Mouse (Mus musculus) T-helper 2 cell (primary cell): ENCODE data around the gene Scaf11.

Experiments used
- in situ Hi-C: fragments of 300-600 bp; cut with MboI, MseI; formaldehyde crosslinking; loops from one replicate; pipeline ENCODE4 v1.15.1; 2025; ENCODE audit warnings: high pct_unique_total_duplicates

The Scaf11 gene

GRCm38 (mm10) chr15:96405548-96405947 is 55.1 kb downstream of the Scaf11 start:
- in situ Hi-C loops = no loop called here

- in situ Hi-C loops = no loop called here
Measured at GRCm38 (mm10) chr15:96398333-96398732, 62.3 kb downstream of the Scaf11 start.

GRCm38 (mm10) chr15:96396641-96397344 is 63.9 kb downstream of the Scaf11 start:
- in situ Hi-C loops = no loop called here

GRCm38 (mm10) chr15:96395071-96395470 is 65.6 kb downstream of the Scaf11 start:
- in situ Hi-C loops = no loop called here

GRCm38 (mm10) chr15:96392878-96393277 is 67.8 kb downstream of the Scaf11 start:
- in situ Hi-C loops = no loop called here

GRCm38 (mm10) chr15:96388565-96388964 is 72.1 kb downstream of the Scaf11 start:
- in situ Hi-C loops = no loop called here

GRCm38 (mm10) chr15:96382223-96382622 is 78.4 kb downstream of the Scaf11 start:
- in situ Hi-C loops = no loop called here

GRCm38 (mm10) chr15:96377701-96378100 is 82.9 kb downstream of the Scaf11 start:
- in situ Hi-C loops = no loop called here

GRCm38 (mm10) chr15:96377263-96377662 is 83.4 kb downstream of the Scaf11 start:
- in situ Hi-C loops = no loop called here

- in situ Hi-C loops = no loop called here
Measured at GRCm38 (mm10) chr15:96376214-96376613, 84.4 kb downstream of the Scaf11 start.

GRCm38 (mm10) chr15:96373161-96373560 is 87.5 kb downstream of the Scaf11 start:
- in situ Hi-C loops = no loop called here

GRCm38 (mm10) chr15:96372628-96373027 is 88.0 kb downstream of the Scaf11 start:
- in situ Hi-C loops = no loop called here

GRCm38 (mm10) chr15:96371311-96371710 is 89.3 kb downstream of the Scaf11 start:
- in situ Hi-C loops = no loop called here

- in situ Hi-C loops = no loop called here
Measured at GRCm38 (mm10) chr15:96366176-96366963, 94.3 kb downstream of the Scaf11 start.

- in situ Hi-C loops = no loop called here
Measured at GRCm38 (mm10) chr15:96365351-96365750, 95.3 kb downstream of the Scaf11 start.
